ENCODE assay signal across 8 mouse cellular contexts in the genomic region with DNA sequence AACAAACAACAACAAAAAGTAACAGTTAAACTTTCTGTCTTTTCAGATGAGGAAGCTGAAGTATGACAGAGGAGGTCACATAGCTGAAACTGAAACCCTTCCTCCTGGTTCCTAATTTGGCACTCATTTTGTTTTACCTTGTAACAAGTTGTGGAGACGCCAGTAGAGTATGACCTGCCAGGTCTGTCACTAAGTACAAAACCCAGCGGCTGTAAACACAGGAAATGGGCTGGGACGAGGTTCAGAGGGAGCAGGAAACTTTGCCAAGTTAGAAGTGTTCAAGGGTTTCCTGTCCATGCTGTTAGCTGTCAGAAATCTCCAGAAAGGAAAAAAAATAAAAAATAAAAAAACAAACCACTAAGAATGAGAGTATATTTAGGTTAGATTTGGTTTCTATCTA.
DNase-seq lines count a peak whose midpoint lies in the region; ATAC-seq lines count a peak whose summit lies in the region.

No protein-coding gene starts in this region.

- no peaks in the 10 kb centered on the region for H3K27me3 ChIP-seq in heart, embryonic 16.5 days (ENCODE audit: control insufficient read depth, insufficient read depth, low read length)
- no peaks in the 10 kb centered on the region for H3K27me3 ChIP-seq in liver, embryonic 16.5 days (ENCODE audit: control insufficient read depth, insufficient read depth, low read depth, low read length)
- H3K27me3 ChIP-seq in splenic B cell, adult 2 months (ENCODE audit: control insufficient read depth, insufficient read depth, low read length, poor library complexity, severe bottlenecking), result no peaks in the 10 kb centered on the region

- H3K4me3 ChIP-seq in heart, embryonic 16.5 days (ENCODE audit: low read length), result no peak overlapping the region
- H3K4me3 ChIP-seq in liver, embryonic 16.5 days (ENCODE audit: low read depth, low read length), result no peak overlapping the region

- no peak overlapping the region for H3K9ac ChIP-seq in heart, embryonic 16.5 days (ENCODE audit: low read length)
- H3K9ac ChIP-seq in liver, embryonic 16.5 days (ENCODE audit: low read depth, low read length), result no peak overlapping the region

- ATAC-seq in heart, embryonic 16.5 days (replicated peaks; ENCODE audit: extremely low read depth, insufficient read depth, low FRiP score), result peak; percentile 81
- ATAC-seq in liver, embryonic 16.5 days (ENCODE audit: low read depth), result peak; percentile 54; the same call in 1 of the 2 replicates

- H3K36me3 ChIP-seq in heart, embryonic 16.5 days (ENCODE audit: control insufficient read depth, insufficient read depth), result no peaks in the 10 kb centered on the region
- no peaks in the 10 kb centered on the region for H3K36me3 ChIP-seq in liver, embryonic 16.5 days (ENCODE audit: control insufficient read depth, insufficient read depth)
- H3K36me3 ChIP-seq in splenic B cell, adult 2 months (ENCODE audit: control insufficient read depth, insufficient read depth, low read length, poor library complexity, severe bottlenecking), result no peaks in the 10 kb centered on the region

- H3K4me1 ChIP-seq in heart, embryonic 16.5 days (ENCODE audit: control insufficient read depth, insufficient read depth, low read length), result peaks cover 11% of the 10 kb centered on the region
- H3K4me1 ChIP-seq in liver, embryonic 16.5 days (ENCODE audit: control insufficient read depth, low read depth, low read length), result peaks cover 2% of the 10 kb centered on the region

- DNase-seq in urinary bladder, postnatal 14 days (ENCODE audit: low spot score), result peak; percentile 33
- no peak for DNase-seq in urinary bladder, postnatal 10 days (ENCODE audit: low spot score)
- DNase-seq in splenic B cell, adult 2 months (ENCODE audit: low read depth, low spot score), result peak; percentile 72
- no peak for DNase-seq in right cerebral cortex, postnatal 25 days
- DNase-seq in testis, postnatal 14 days (ENCODE audit: low spot score), result no peak
- DNase-seq in cerebellum, postnatal 10 days, result no peak

- peak overlapping the region; percentile 7 for H3K27ac ChIP-seq in heart, embryonic 16.5 days (ENCODE audit: low read length)
- 0 out of 2 replicates have a peak overlapping the region, but pooled peaks have one; percentile 37 for H3K27ac ChIP-seq in liver, embryonic 16.5 days (ENCODE audit: low read length)

- 11% methylated on average over 3 of the region's 3 CpGs for WGBS in heart, embryonic 16.5 days
- 11% methylated on average over 3 of the region's 3 CpGs for WGBS in liver, embryonic 16.5 days (ENCODE audit: insufficient replicate concordance)

- no peak overlapping the region for H3K4me2 ChIP-seq in heart, embryonic 16.5 days (ENCODE audit: low read depth, low read length)
- 0 out of 2 replicates have a peak overlapping the region, but pooled peaks have one; percentile 13 for H3K4me2 ChIP-seq in liver, embryonic 16.5 days (ENCODE audit: low read depth, low read length)

- H3K9me3 ChIP-seq in heart, embryonic 16.5 days (replicated peaks; ENCODE audit: control insufficient read depth, low read length), result no peaks in the 10 kb centered on the region
- no peaks in the 10 kb centered on the region for H3K9me3 ChIP-seq in liver, embryonic 16.5 days (replicated peaks; ENCODE audit: control insufficient read depth, low read length)

Comparison
In these comparisons a context has a peak if more than half of its experiments do, and no peak if none do; other contexts are left out.
1. DNase-seq: peak in urinary bladder, postnatal 14 days (single experiment) and splenic B cell, adult 2 months (single experiment); none in urinary bladder, postnatal 10 days (single experiment), right cerebral cortex, postnatal 25 days (single experiment), testis, postnatal 14 days (single experiment) and cerebellum, postnatal 10 days (0 of 2).